Mouse (Mus musculus) thymus, postnatal 14 days (tissue): ENCODE measurements around the gene Tmub1.
"Not testable (repeated sequence)": the region's sequence is repeated elsewhere in the genome, so short reads cannot be mapped to it uniquely, and the experiment has no call there.

Experiments
- DNase-seq: peaks from one replicate; pipeline ENCODE4 v3.0.0; 2021

Tmub1 gene

DNA sequence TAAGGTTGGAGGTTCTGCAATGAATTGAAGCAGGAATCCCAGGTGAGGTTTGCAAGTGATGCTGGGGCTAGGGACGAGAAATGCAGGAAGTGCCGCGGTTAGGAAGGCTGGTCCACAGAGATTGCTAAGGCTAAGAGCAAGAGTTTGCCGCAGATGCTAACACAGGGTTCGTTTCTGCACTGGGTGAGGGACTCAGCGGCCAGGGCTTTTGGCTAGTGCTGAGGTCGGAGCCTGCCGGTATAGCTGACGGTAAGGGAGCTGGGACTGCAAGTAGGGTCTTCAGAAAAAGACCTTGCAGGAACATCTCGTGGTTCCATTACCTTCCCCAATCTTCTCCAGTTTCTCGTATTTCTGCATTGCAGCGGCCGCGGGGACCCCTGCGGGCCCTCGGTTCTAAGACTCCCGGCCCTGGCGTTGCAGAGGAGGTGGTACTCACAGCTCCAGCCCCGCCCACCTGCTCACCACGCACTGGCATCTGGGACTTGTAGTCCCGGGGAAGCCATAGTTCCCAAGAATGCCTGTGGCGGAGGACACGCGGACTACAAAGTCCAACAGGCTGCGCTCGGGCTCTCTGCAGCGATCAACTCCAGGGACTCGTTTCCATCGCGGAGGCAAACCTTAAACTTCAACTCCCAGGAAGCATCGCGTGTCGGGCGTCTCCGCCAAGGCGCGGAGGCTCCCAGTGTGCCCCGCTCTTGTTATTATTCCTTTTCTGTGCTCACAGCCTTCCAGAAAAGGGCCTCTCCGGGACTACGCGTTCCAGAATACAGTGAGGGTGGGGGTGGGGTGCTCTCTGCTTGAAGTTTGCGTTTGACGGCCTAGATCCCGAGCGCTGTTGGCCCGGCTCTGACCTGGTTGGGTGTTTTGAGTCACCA is 24.3 kb downstream of the Tmub1 start, which contains the start of the genes Cdk5 and Slc4a2:
Cdk5 (minus strand) TSS at position 402 of the 875 bp plus-strand sequence.
Slc4a2 (plus strand) TSS at position 709 of the 875 bp plus-strand sequence.
- peak; percentile 99 for DNase-seq

DNA sequence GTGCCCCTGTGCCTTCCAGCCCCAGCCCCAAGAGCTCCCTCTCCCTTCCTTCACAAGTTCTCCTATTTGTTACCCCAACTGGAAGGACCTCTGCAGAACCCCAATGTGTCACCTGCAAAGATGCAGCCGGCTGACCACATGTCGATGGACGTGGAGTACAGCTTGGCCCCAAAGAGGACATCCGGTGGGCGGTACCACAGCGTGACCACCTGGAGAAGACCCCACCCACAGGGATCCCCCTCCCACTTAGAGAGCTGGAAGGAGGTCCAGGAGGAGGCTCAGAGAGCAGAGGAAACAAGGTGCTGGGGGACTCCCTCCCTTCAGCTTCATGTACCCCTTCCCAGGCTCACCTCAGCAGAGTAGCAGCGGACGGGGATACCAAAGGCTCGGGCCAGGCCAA is 27.3 kb downstream of the Tmub1 start:
- DNase-seq = no peak

DNA sequence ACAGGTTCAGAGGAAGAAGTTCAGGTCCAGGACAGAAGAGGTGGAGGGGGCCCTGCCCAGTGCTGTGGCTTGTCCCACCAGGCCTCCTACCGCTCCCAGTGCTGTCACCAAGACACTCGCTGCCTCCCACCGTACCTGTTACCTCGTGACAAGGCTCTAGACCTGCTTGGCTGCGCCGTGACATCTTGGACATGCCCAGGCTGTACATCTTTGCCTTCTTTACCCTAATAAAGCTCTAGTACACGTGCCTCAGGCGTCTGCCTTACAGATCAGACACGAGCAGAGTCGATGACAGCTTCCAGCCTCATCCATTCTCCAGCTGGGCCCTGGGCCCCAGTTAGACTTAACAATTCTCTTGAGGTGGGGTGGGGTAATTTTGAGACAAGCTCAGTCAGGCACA is 30.1 kb downstream of the Tmub1 start:
- DNase-seq = no peak

DNA sequence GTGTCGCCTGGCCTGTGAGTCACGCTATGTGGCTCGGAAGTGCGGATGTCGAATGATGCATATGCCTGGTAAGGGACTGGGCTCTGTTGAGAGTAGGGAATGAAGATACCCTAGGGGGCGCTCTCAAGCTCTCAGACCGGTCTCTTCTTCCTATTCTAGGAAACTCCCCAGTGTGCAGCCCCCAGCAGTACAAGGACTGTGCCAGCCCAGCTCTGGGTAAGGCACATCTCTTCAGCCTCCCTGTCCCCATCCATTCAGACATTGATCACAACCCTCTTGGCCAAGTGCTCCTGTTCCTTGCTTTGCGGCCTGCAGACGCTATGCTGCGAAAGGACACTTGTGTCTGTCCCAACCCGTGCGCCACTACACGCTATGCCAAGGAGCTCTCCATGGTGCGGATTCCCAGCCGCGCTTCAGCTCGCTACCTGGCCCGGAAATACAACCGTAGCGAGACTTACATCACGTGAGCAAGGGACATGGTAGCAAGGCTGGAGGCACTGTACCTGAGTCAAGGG is 31.4 kb downstream of the Tmub1 start:
- peak; percentile 84 for DNase-seq

DNA sequence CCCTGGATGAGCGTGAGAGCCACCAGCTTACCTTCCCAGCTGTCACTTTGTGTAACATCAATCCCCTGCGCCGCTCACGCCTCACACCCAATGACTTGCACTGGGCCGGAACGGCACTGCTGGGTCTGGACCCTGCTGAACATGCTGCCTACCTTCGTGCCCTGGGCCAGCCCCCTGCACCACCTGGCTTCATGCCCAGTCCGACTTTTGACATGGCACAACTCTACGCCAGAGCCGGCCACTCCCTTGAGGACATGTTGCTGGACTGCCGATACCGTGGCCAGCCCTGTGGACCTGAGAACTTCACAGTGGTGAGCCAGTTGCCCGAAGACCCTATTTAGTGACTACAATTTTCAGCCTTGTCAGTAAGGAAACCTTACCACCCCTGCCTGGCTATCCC is 33.7 kb downstream of the Tmub1 start:
- DNase-seq = no peak

DNA sequence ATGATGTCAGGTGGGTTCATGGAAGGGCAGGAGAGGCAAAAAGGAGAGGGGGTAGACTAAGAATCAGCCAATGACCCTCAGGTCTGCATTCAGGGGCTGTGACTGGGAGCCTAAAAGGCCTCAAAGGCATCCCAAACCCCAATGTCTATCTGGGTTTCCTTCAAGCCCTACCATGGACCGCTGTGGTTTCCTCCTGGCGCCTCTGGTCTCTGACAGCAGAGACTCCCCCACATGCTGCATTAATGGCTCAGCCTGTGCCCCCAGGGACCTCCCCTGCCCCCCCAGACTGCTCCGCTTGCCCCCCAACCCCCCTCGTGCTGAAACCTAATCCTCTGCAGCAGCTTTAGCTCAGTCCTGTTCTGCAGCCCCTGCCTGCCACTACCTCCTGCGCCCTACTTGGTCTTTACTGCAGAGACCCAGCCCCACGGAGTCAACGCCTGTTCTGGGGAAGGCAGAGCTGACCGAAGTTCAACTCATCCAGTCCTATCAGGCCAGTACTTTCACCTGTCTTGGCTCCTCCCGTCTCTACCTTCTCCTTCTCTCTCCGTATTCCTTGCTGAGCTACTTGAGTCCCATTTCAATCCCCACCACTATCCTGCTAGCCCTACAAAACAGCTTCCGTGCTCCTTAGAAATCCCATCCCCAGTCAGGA is 34.5 kb downstream of the Tmub1 start, which contains the start of gene Asic3:
Asic3 (plus strand) TSS at position 351 of the 652 bp plus-strand sequence.
- DNase-seq = no peak

DNA sequence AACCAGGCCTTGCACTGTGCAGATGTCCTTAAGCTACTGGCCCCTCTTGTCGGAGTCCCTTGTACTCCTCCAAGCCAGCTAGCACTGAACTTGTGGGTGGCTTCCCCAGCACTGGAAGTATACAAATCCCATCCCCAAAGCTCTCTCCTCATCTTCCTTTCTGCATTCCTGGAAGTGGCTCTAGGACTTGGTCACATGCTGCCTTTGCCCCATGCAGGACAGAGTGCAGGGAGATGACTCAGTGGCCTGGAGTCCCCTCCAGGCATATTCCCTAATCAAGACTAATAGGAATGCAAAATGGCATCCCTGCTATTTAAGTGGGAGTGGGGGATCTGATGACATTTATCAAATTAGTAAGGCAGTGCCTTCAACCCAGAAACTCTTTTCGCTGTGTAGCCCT is 35.6 kb downstream of the Tmub1 start:
- no peak for DNase-seq

DNA sequence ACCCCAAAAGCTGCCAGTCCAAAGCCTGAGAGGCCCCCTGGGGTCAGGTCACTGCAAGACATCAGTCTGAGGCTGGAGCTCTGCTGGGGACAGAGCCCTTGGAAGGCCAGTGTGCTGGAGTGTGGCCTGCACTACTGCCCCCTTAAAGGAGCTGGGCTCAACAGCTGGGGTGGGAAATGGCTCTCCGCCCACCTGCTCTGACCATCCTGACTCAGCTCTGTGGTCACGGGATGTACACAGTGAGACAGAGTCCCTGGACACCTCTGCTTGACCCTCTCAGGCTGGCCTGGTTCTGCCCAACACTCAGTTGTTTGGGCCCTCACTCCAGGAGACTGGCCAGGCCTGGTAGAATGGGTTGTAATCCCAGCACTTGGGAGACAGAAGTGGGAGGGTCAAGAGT is 38.2 kb downstream of the Tmub1 start:
- DNase-seq = no peak

DNA sequence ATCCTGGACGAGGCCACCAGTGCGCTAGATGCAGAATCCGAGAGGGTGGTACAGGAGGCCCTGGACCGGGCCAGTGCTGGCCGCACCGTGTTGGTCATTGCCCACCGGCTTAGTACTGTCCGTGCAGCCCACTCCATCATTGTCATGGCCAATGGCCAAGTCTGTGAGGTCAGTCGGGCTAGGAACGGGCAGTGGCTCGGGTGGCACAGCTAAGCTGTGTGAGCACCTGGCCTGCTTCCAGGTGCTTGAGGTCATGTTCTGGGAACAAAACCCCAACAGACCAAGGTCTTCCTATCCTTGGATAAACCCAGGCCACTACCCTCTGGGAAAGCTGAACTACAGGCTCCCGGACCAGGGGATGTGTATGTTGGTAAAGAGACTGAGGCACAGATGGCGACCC is 39.0 kb downstream of the Tmub1 start:
- no peak for DNase-seq

DNA sequence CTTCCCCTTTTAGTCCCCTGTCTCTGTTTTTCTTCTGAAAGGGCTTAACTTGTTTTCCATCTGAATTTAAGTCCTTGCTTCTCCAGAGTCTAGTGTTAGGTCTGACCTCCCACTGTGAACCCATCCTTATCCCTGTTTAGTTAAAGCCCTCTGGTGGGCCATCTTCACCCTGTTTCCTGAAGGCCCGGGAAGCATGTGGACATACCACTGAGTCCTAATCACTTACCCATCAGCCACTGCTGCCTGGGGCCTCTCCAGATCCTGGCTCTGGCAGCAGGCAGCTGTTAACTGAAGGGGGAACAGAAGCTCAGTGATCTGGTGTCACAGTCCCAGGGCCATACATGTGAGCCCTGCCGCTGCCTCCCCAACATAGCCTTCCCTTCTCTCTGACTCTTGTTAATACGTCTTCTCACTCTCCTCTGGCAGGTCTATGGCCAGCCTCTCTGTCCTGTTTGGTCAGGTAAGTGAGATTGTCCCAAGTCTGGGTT is 42.2 kb downstream of the Tmub1 start:
- DNase-seq = no peak

DNA sequence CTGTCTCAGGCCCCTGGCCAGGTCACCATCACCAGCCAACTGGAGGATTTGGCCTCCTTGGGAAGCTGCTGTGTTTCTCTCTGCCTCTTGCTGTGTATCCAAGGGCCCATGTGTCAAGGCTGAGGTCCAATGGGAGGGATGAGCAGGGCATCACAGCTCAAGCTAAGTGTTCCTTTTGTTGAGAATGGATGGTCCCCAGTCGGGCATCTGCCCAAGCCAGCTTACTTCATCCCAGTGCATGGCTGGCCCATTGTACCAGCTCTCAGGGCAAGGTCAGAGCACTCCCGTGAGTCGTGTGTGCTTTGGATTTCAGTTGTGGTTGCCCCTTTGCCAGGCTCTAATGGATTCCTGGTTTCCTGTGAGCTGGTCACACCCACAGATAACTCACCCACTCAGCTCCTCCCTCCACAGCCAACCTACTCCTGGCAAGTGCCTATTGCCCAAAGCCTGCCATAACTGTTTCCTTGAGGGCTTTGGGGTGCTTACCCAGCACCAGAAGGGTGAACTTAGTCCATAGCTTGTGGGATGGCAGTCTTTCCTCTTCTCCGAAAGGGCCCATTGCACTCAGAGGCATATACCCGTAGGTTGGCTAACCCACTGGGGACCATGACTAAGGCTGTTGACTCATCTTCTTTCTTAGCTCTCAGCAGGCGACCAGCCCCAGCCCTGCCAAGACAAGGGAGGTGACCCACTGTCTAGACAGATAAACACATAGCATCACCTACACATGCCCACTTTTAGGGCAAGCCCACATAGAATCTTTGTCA is 42.9 kb downstream of the Tmub1 start:
- DNase-seq = no peak

DNA sequence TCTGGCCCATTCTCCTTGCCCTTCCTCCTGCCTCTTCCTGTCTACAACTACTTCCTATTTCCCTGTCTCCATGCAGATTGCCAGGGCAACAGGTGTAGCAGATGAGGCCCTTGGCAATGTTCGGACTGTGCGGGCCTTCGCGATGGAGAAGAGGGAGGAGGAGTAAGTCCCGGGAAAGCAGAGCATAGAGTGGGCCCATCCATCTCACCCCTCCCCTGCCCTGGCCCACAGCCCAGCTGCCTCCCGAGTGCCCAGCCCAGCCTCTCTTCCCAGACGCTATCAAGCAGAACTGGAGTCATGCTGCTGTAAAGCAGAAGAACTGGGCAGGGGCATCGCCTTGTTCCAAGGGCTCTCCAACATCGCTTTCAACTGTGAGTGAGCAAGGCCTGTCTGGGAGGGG is 45.7 kb downstream of the Tmub1 start:
- DNase-seq = no peak

DNA sequence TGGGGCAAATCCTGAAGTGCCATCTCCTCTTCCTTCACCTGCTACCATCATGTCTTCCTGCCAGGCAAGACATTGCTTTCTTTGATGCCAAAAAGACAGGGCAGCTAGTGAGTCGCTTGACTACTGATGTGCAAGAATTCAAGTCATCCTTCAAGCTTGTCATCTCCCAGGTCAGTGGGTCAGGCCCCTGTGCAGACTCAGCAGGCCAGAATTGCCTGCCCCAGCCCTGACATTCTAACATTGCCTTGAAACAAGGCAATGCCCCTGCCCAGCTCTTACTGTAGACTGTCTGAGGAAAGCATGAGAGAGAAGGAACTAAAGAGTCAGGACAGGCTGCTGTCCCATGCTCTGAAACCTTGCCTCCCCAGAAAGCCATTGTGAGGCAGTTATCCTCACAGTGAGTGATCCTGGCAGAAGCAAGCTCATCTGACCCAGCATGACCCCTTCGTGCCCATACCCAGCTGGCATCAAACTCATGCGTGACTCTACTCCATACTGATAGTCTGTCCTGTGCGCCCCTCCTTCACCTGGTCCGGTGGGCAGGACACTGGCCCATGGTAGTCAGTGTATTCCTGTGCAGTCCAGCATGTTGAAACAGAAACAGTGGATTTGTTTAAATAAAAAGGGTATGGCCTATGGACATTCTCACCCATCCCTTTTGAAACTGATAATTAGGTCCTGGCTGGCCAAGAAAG is 46.6 kb downstream of the Tmub1 start:
- no peak for DNase-seq

DNA sequence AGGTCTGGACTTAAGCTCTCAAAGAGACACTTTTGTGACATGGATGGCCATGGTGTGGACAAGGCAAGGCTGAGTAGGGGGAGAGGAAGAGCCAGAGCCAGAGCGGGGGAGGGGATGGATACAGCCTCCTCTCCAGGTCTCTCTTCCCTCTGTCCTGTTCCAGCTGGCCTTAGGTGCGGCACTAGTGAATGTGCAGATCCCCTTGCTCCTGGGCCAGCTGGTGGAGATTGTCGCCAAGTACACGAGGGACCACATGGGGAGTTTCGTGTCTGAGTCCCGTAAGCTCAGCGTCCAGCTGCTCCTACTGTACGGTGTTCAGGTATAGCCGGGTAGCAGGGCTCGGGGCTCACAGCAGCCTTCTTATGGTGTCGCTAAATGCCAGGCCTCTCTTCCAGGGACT is 47.3 kb downstream of the Tmub1 start:
- DNase-seq = no peak

DNA sequence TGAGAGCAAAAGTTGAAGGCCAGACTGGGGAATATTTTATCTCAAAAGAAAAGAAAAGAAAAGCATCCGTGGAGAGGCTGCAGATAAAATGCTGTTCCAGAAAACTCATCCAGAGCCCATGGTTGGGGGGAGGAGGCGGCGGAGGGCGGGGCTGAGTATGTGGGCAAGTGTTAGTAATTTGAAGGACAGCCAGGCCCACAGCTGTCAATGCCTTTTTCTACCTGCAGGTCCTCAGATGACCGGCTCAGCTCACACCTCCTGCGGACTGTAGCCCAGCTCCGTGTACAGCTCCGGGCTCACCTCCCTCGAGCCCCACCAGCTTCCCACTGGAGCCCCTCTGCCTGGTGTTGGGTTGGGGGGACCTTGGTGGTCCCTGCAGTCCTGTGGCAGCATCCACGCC is 48.0 kb downstream of the Tmub1 start:
- DNase-seq = no peak

DNA sequence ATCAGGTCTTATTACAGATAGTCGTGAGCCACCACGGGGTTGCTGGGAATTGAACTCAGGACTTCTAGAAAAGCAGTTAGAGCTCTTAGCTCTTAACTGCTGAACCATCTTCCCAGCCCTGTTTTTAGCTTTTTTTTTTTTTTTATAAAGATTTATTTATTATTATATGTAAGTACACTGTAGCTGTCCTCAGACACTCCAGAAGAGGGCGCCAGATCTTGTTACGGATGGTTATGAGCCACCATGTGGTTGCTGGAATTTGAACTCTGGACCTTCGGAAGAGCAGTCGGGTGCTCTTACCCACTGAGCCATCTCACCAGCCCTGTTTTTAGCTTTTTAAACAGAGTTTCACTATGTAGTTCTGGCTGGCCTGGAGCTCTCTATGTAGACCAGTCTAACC is 51.4 kb downstream of the Tmub1 start:
- not testable (repeated sequence) for DNase-seq
